Mouse (Mus musculus) liver, adult 2 months (tissue): ENCODE measurements at regions not wholly inside any gene's neighbourhood (a gene's known extent, or its start where the extent isn't known, plus 50 kb on each side); places are given as distances from the start of the nearest gene placed in this dataset.

Experiments
- DNase-seq: peaks from one replicate; pipeline ENCODE4 v3.0.0-alpha.2; 2011; ENCODE audit warnings: low read depth, low spot score; ENCODE audit errors: extremely low read depth
- H3K27ac ChIP-seq: fragments of 200-500 bp; replicated peaks from 2 replicates; pipeline ENCODE4 v1.5.1; 2012; ENCODE audit warnings: low read depth, mild to moderate bottlenecking, control low read depth, inconsistent platforms, low read length; ENCODE audit not compliant: insufficient read depth
- H3K27me3 ChIP-seq: fragments of 200-500 bp; 2 replicates; pipeline ENCODE4 v1.6.1; 2012; ENCODE audit warnings: mild to moderate bottlenecking, moderate library complexity, low read length, inconsistent platforms; ENCODE audit not compliant: control insufficient read depth, insufficient read depth
- H3K36me3 ChIP-seq: fragments of 200-500 bp; 2 replicates; pipeline ENCODE4 v1.6.1; 2012; ENCODE audit warnings: low read length, inconsistent platforms; ENCODE audit not compliant: control insufficient read depth, insufficient read depth
- H3K4me1 ChIP-seq: fragments of 200-500 bp; 2 replicates; pipeline ENCODE4 v1.6.1; 2011; ENCODE audit warnings: low read length; ENCODE audit not compliant: control insufficient read depth, insufficient read depth
- H3K4me3 ChIP-seq: fragments of 200-500 bp; 2 replicates; pipeline ENCODE4 v1.5.1; 2011; ENCODE audit warnings: low read depth, mild to moderate bottlenecking, control low read depth, low read length, moderate library complexity; ENCODE audit not compliant: insufficient read depth
- H3K79me2 ChIP-seq: fragments of 200-500 bp; 2 replicates; pipeline ENCODE4 v1.6.1; 2012; ENCODE audit warnings: inconsistent platforms, mild to moderate bottlenecking, low read length, moderate library complexity; ENCODE audit not compliant: control insufficient read depth, insufficient read depth
- H3K9ac ChIP-seq: fragments of 200-500 bp; 2 replicates; pipeline ENCODE4 v1.6.1; 2012; ENCODE audit warnings: low read depth, mild to moderate bottlenecking, control low read depth, inconsistent platforms, low read length
- CTCF ChIP-seq: fragments of 200-500 bp; IDR thresholded peaks from 2 replicates; pipeline ENCODE4 v1.5.1; 2011; ENCODE audit warnings: low read depth, low read length, control low read depth
- POLR2A ChIP-seq: fragments of 200-500 bp; IDR thresholded peaks from 2 replicates; pipeline ENCODE4 v1.6.1; 2011; ENCODE audit warnings: low read length, control low read depth; ENCODE audit not compliant: insufficient read depth; ENCODE audit errors: extremely low read depth
- WGBS: fragments of 180-500 bp; shearing (Covaris S2); methylation state at CpG from one replicate; pipeline ENCODE4 v1.1.7; 2018; 5-methylcytosine and 5-hydroxymethylcytosine counted together

DNA sequence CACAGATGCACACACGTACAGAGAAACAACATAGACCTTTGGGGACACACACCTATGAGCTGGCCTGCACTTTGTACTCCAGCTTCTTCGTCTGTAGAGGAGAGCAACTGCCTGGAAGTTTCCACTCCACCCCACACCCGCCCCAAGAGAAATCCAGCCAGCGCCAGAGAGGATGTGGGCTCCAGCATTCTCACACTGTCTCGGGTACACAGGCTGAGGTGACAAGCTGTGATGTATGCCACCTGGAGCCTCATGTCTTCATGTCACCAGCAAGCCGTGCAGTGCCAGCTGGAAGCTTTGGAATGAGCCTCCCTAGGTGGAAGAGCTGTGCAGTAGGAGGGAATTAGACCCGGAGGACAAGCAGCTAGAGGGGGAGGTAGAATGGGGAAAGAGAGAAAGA, 208.3 kb upstream of the Kazn start:
- H3K4me3 ChIP-seq, result no peak overlapping the region
- DNase-seq, result no peak
- H3K27me3 ChIP-seq, result no peaks in the 10 kb centered on the region
- no peak overlapping the region for H3K27ac ChIP-seq
- no peaks in the 10 kb centered on the region for H3K79me2 ChIP-seq
- no peak overlapping the region for H3K9ac ChIP-seq
- no peaks in the 10 kb centered on the region for H3K4me1 ChIP-seq
- TF ChIP-seq POLR2A, result no peak
- no peak for TF ChIP-seq CTCF
- H3K36me3 ChIP-seq, result no peaks in the 10 kb centered on the region
- WGBS, result 63% methylated on average over 7 of the region's 7 CpGs

DNA sequence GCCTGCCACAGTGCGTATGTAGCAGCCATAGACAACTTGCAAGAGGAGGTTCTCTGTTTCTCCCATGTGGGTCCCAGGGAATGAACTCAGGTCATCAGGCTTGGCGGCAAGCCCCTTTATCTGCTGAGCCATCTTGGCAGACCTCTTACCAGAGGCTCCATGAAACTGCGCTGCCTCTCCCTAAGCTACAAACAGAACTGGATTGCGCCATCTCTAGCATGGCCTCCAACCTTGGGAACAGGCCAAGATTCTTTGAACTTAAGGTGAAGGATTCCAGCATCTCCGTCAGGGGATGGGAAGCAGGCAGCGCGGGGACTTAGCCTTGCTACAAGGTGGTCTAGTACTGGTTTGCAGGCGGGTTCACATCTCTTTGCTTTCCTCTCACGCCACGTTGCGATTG, 201.8 kb upstream of the Kazn start:
- Histone ChIP-seq H3K4me1 (no peaks in the 10 kb centered on the region), H3K27ac (no peak overlapping the region), H3K9ac (no peak overlapping the region), H3K36me3 (no peaks in the 10 kb centered on the region), H3K79me2 (no peaks in the 10 kb centered on the region), H3K27me3 (no peaks in the 10 kb centered on the region), H3K4me3 (no peak overlapping the region)
- 84% methylated on average over 11 of the region's 11 CpGs for WGBS
- TF ChIP-seq CTCF (no peak), POLR2A (no peak)
- DNase-seq, result no peak

DNA sequence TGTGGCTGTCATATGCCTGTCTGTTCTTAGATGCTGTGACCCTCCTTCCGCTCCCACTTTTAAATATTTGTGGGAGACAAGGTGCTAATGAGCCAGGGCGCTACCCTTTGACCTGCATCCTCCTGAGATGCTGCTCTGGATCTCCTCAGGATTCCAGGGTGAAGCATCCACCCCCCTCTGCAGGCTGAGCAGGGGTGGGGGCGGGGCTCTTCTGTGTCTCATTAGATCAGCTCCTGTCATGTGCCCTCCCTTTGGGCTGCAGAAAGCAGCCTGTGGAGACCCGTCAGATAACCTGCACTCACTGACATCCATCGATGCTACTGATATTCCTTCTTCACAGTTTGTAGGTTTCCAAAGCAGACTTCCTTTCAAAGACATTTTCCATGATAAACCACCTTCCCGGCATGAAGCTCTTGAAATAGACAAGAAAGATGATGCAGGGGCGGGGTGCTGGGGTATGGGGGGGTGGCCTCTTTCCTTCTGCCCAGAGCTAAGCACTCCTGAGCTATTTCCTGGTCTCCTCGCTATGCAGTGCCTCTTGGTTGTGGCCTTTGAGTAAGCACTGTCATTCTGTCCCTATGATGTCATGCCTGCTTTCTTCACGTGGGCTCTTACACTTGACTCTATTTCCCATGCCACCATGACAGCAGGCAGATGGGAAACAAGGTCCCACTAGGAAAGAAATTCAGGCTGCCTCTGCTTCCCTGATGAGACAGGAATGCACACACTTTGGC, 200.4 kb upstream of the Kazn start:
- WGBS, result 57% methylated on average over 9 of the region's 9 CpGs
- DNase-seq, result no peak
- no peak overlapping the region for H3K4me3 ChIP-seq
- TF ChIP-seq POLR2A (no peak), CTCF (no peak)
- H3K27ac ChIP-seq, result no peak overlapping the region
- no peaks in the 10 kb centered on the region for H3K36me3 ChIP-seq
- no peaks in the 10 kb centered on the region for H3K4me1 ChIP-seq
- no peak overlapping the region for H3K9ac ChIP-seq
- H3K27me3 ChIP-seq, result no peaks in the 10 kb centered on the region
- H3K79me2 ChIP-seq, result no peaks in the 10 kb centered on the region

DNA sequence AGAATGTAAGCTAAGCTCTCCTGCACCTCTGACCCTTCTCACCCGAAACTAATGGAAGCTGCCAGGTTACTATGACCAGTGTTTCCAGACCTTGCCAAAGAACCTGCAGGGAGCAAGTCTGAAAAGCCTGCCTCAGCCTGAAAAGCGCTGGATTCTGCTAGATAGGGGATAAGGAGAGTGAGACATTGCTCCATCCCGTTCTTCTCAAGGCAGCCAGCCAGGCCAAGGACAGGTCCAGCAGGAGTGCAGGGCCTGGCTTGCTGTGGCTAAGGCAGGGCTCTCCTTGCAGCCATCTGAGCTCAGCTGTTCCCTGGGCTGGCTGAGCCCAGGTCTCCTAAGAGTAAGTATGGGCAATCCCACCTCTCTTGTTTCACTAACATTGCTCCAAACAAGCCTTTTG, 185.4 kb upstream of the Kazn start:
- no peak for DNase-seq
- no peak overlapping the region for H3K27ac ChIP-seq
- no peaks in the 10 kb centered on the region for H3K4me1 ChIP-seq
- H3K79me2 ChIP-seq, result no peaks in the 10 kb centered on the region
- H3K27me3 ChIP-seq, result no peaks in the 10 kb centered on the region
- H3K36me3 ChIP-seq, result no peaks in the 10 kb centered on the region
- H3K9ac ChIP-seq, result no peak overlapping the region
- WGBS, result 69% methylated on average over 3 of the region's 3 CpGs
- TF ChIP-seq POLR2A, result no peak
- TF ChIP-seq CTCF, result no peak
- H3K4me3 ChIP-seq, result no peak overlapping the region

DNA sequence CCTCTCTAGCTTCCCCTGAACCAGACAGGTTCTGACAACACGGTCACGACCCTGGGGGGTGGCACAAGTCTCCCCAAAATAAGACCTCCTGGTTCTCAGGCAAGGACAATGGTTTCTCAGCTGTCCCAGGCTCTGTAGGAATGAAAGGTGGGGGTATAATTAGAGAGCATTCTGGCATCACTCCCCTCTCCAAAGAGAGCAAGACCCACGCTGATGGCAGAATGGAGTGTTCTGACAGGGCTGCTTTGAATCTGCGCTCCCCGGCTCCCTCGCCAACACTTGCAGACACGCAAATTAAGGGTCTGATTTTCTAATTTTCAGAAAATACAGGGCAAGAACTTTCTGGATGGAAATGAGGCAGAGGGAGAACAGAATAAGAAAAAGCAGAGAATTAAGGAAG, 181.2 kb upstream of the Kazn start:
- Histone ChIP-seq H3K4me3 (no peak overlapping the region), H3K4me1 (no peaks in the 10 kb centered on the region), H3K79me2 (no peaks in the 10 kb centered on the region), H3K27me3 (no peaks in the 10 kb centered on the region), H3K27ac (no peak overlapping the region), H3K9ac (no peak overlapping the region), H3K36me3 (no peaks in the 10 kb centered on the region)
- TF ChIP-seq POLR2A, result no peak
- TF ChIP-seq CTCF, result no peak
- WGBS, result 76% methylated on average over 7 of the region's 7 CpGs
- DNase-seq, result no peak

DNA sequence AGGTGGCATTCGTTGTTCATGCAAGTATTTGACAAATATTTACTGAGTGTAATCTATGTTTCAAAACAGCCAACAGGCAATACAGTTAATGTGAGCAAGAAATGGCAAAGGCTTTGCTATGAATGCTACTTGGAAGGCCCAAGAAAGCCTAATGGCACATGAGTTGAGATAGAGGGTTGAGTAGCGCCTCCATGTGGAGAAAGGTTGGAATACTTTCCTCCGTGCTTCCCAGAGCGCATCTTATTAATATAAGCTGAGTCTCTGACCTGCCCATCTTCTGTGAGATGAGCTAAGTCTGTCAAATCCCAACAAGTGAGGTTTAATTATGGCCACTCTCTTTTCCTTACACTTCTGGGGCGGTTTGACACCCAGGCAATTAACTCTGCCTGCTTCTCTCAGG, 175.7 kb upstream of the Kazn start:
- TF ChIP-seq POLR2A (no peak), CTCF (no peak)
- DNase-seq, result no peak
- Histone ChIP-seq H3K27me3 (no peaks in the 10 kb centered on the region), H3K4me3 (no peak overlapping the region), H3K27ac (no peak overlapping the region), H3K9ac (no peak overlapping the region), H3K79me2 (no peaks in the 10 kb centered on the region), H3K4me1 (no peaks in the 10 kb centered on the region), H3K36me3 (no peaks in the 10 kb centered on the region)
- WGBS, result 54% methylated on average over 5 of the region's 5 CpGs
